Mouse (Mus musculus) heart, postnatal 0 days (tissue): ENCODE measurements around the gene Rrp8. TPM values are rescaled to one million over a fixed set of nuclear protein-coding genes. Genes with fewer than 3 reads are reported as not detected.

ENCODE experiments used
- ATAC-seq: fragments of 200-750 bp; cut with Nextera tagmentation; 2 replicates; pipeline ENCODE4 v1.8.0; 2017; ENCODE audit warnings: low read depth, moderate number of reproducible peaks, moderate library complexity; ENCODE audit not compliant: insufficient read depth
- DNase-seq: peaks from one replicate; pipeline ENCODE4 v3.0.0-alpha.2; 2016; ENCODE audit warnings: low spot score
- H3K27ac ChIP-seq: fragments of 300-500 bp; sonication (generic); 2 replicates; pipeline ENCODE4 v1.5.1; 2014; ENCODE audit warnings: low read depth, mild to moderate bottlenecking
- H3K27me3 ChIP-seq: fragments of 300-500 bp; sonication (generic); 2 replicates; pipeline ENCODE4 v1.6.1; 2014; ENCODE audit warnings: low read length, mixed read lengths; ENCODE audit not compliant: control insufficient read depth, insufficient read depth
- H3K36me3 ChIP-seq: fragments of 300-500 bp; sonication (generic); replicated peaks from 2 replicates; pipeline ENCODE4 v1.6.1; 2014; ENCODE audit warnings: low read length, mixed read lengths; ENCODE audit not compliant: control insufficient read depth, insufficient read depth
- H3K4me1 ChIP-seq: fragments of 300-500 bp; sonication (generic); 2 replicates; pipeline ENCODE4 v1.6.1; 2014; ENCODE audit warnings: antibody characterized with exemption; ENCODE audit not compliant: control insufficient read depth, insufficient read depth
- H3K4me2 ChIP-seq: fragments of 300-500 bp; sonication (generic); 2 replicates; pipeline ENCODE4 v1.6.1; 2014; ENCODE audit warnings: low read depth, mild to moderate bottlenecking, low read length, moderate library complexity
- H3K4me3 ChIP-seq: fragments of 300-500 bp; sonication (generic); 2 replicates; pipeline ENCODE4 v1.5.1; 2014; ENCODE audit warnings: low read depth, low read length
- H3K9ac ChIP-seq: fragments of 300-500 bp; sonication (generic); replicated peaks from 2 replicates; pipeline ENCODE4 v1.6.1; 2014; ENCODE audit warnings: low read depth, low read length, mixed read lengths
- H3K9me3 ChIP-seq: fragments of 300-500 bp; sonication (generic); replicated peaks from 2 replicates; pipeline ENCODE4 v1.6.1; 2016; ENCODE audit warnings: low read length; ENCODE audit not compliant: control insufficient read depth
- CTCF ChIP-seq: IDR thresholded peaks from 2 replicates; pipeline ENCODE4 v1.5.1; 2016; ENCODE audit warnings: antibody characterized with exemption, control low read depth, low read depth
- EP300 ChIP-seq: IDR thresholded peaks from 2 replicates; pipeline ENCODE4 v1.6.1; 2016; ENCODE audit warnings: antibody characterized with exemption, low read depth
- WGBS: fragments of 180-500 bp; shearing (Covaris S2); extraction: QIAGEN DNeasy Blood & Tissue Kit; methylation state at CpG from one replicate; pipeline ENCODE4 v1.1.7; 2014; 5-methylcytosine and 5-hydroxymethylcytosine counted together
- polyA plus RNA-seq: library from polyadenylated mRNA; unstranded; fragments of >200 nt; fragmentation: Nextera tagmentation; extraction: Ambion mirVana; gene quantifications from 2 replicates; pipeline ENCODE4 v1.2.1, GENCODE M21; 2015
- total RNA-seq: library from RNA; depleted of rRNA; stranded (reverse); fragments of >200 nt; gene quantifications from 2 replicates; pipeline ENCODE4 v1.2.3, GENCODE M21; 2014; ENCODE audit warnings: low replicate concordance

Rrp8 gene
- total and polyA plus RNA-seq, 2 experiments from 2014 or later = 17.1 to 21.8 TPM

DNA sequence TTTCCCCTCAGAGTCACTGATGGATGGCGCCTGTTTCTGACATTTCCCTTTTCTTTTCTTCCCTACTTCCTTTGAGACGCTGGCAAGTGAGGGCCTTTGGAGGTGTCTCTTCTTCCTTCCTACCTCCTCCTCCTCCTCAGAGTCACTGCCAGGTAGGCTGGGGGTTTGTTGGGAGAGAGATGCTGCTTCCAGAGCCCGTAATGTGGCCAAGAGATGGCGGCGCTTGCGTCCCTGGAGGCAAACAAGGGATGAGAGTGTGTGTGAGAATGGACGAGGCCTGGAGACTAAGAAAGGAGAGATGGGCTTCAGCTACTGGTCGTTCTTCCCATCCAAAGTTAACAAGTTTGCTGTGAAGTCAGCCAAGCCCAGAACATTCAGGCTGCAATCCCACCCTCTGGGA, 2.4 kb downstream of the Rrp8 start:
- 0 out of 2 replicates have a peak overlapping the region, but pooled peaks have one; percentile 21 for H3K9ac ChIP-seq
- H3K4me3 ChIP-seq = no peak overlapping the region

DNA sequence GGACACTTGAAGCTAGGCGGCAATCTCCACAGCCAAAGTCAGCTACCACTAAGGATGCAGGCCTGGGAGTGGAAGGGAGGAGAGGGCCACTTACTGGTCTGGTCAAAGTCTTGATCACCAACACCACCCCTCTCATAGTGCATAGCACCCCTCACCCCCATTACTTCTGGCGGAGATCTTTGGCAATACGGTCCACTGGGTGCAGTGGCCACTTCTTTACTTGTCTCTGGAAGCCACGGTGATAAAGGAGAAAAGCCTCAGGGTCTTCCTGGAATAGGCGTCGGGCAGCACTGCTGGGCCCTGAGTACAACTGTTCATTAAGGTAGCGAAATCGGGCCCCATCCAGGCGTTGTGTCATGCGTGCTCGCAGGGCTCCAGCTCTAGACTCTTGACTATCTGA, 3.3 kb downstream of the Rrp8 start:
- Histone ChIP-seq H3K4me1 (peaks cover 13% of the 10 kb centered on the region), H3K27me3 (no peaks in the 10 kb centered on the region), H3K4me3 (no peak overlapping the region), H3K9ac (no peak overlapping the region), H3K36me3 (peaks cover 52% of the 10 kb centered on the region), H3K4me2 (no peak overlapping the region), H3K27ac (no peak overlapping the region), H3K9me3 (no peaks in the 10 kb centered on the region)
- WGBS = 95% methylated on average over 11 of the region's 11 CpGs
- TF ChIP-seq EP300 = no peak
- no peak for TF ChIP-seq CTCF
- ATAC-seq = no peak
- no peak for DNase-seq

More for the DNA sequence above, 2.4 kb downstream of the Rrp8 start:
- ATAC-seq = no peak
- H3K27ac ChIP-seq = no peak overlapping the region
- no peak overlapping the region for H3K4me2 ChIP-seq
- H3K4me1 ChIP-seq = peaks cover 23% of the 10 kb centered on the region
- TF ChIP-seq EP300 (no peak), CTCF (no peak)
- DNase-seq = no peak
- peaks cover 52% of the 10 kb centered on the region for H3K36me3 ChIP-seq
- H3K27me3 ChIP-seq = no peaks in the 10 kb centered on the region
- no peaks in the 10 kb centered on the region for H3K9me3 ChIP-seq
- 79% methylated on average over 8 of the region's 8 CpGs for WGBS

DNA sequence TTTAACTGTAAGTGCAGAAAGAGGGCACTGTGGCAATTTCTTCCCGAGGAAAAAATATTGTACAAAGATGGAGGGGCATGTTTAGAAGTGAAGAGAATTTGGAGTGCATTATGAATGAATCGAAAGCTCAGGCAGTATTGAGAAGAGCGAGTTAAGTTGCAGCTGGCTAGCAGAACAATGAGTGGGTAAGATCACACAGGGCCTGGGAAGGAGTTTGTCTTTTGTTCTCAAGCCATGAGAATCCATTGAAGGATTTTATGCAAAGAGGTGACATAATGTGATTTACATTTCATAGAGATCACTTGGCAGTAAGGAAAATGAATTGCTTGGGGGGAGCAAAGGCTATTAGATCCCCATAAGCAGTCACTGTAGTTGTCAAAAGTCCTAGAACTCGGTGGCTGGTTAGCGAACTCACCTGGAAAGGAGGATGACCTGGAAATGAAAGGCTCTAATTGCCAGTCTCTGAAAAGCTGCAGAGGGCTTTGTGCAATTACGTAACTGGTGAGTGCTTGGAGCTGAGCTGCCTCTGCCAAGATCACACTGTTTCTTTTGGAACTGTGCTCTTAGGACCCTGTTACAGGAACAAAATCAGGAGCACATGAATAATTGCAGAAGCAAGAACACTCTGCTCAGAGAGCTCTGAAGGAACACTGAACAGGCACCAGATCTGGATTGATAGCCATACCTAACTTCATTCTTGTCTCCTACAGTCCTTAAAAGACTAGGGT, 8.3 kb downstream of the Rrp8 start:
- DNase-seq (no peak), ATAC-seq (no peak)
- H3K27me3 ChIP-seq = no peaks in the 10 kb centered on the region
- peaks cover 43% of the 10 kb centered on the region for H3K36me3 ChIP-seq
- 73% methylated on average over 6 of the region's 6 CpGs for WGBS
- H3K9ac ChIP-seq = no peak overlapping the region
- TF ChIP-seq EP300 (no peak), CTCF (no peak)
- H3K9me3 ChIP-seq = no peaks in the 10 kb centered on the region
- no peaks in the 10 kb centered on the region for H3K4me1 ChIP-seq
- H3K4me2 ChIP-seq = no peak overlapping the region
- no peak overlapping the region for H3K27ac ChIP-seq
- no peak overlapping the region for H3K4me3 ChIP-seq

DNA sequence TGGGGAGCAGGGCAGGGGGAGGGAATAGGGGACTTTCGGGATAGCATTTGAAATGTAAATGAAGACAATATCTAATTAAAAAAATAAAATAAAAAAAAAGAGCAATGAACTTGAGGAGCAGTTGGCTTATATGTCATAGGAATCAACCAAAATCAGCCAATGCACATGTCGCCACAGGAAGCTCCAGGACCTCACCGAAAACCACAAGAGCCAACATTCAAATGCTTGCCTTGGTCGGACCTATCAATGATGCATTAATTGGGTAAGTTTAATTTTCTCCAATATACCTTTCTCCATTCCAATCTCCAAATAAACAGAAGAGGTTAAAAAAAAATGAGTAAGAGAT, 10.2 kb downstream of the Rrp8 start:
- ATAC-seq = no peak
- DNase-seq = no peak
- no peaks in the 10 kb centered on the region for H3K4me1 ChIP-seq
- peaks cover 24% of the 10 kb centered on the region for H3K36me3 ChIP-seq
- H3K27me3 ChIP-seq = no peaks in the 10 kb centered on the region
- no peak overlapping the region for H3K9ac ChIP-seq
- H3K4me3 ChIP-seq = no peak overlapping the region
- no peak overlapping the region for H3K4me2 ChIP-seq
- TF ChIP-seq CTCF (no peak), EP300 (no peak)
- 89% methylated on average over 4 of the region's 4 CpGs for WGBS
- H3K9me3 ChIP-seq = no peaks in the 10 kb centered on the region
- no peak overlapping the region for H3K27ac ChIP-seq

DNA sequence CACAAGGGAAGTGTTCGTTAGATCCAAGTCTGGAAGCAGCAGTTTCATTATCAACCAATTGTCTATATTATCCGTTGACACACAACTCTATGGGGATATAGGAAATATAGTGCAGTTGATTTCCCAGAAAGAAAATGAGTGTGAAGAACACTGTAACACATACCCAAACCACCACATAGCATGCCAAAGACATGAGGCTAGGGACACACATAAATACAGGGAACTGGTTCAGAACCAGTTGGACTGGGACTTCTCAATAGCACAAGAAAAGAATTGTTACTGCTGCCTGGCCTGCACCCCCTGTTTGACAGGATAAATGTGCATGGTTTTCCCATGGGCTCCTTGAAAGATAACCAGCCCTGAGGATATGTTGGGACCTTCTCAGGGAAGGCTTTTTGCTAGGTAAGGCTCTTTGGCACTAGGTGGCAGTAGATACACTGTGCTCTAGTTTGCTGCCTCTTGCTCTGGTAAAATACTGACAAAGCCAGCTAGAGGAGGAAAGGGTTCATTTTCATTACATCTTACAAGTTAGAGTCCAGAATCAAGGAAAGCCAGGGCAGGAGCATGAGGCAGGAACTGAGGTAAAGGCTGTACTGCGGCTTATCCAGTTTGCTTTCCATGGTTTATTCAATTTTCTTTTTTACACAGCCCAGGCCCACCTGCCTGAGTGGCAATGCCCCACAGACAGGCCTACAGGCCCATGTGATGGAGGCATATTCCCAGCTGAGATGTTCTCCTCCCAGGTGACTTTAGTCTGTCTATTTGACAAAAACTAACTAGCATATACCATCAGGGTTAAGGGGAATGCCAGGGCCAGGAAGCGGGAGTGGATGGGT, 10.8 kb downstream of the Rrp8 start:
- no peak overlapping the region for H3K9ac ChIP-seq
- no peak overlapping the region for H3K27ac ChIP-seq
- no peak overlapping the region for H3K4me2 ChIP-seq
- H3K36me3 ChIP-seq = peaks cover 18% of the 10 kb centered on the region
- ATAC-seq = peak; percentile 66; the same call in 1 of the 2 replicates
- H3K4me1 ChIP-seq = no peaks in the 10 kb centered on the region
- 75% methylated on average over 4 of the region's 4 CpGs for WGBS
- H3K27me3 ChIP-seq = no peaks in the 10 kb centered on the region
- H3K9me3 ChIP-seq = no peaks in the 10 kb centered on the region
- H3K4me3 ChIP-seq = no peak overlapping the region
- DNase-seq = peak; percentile 81
- TF ChIP-seq EP300 (no peak), CTCF (peak; percentile 94)
